Mouse (Mus musculus): ENCODE measurements around the gene Ptges. TPM values are rescaled to one million over a fixed set of nuclear protein-coding genes. Genes with fewer than 3 reads are reported as not detected.
A peak's percentile ranks its signal among the peaks of the same experiment; 100 is the strongest.
"Not testable (repeated sequence)": the region's sequence is repeated elsewhere in the genome, so short reads cannot be mapped to it uniquely, and the experiment has no call there.

The Ptges gene
- polyA plus RNA-seq, 1 experiment from 2014 or later = 0.33 TPM

DNA sequence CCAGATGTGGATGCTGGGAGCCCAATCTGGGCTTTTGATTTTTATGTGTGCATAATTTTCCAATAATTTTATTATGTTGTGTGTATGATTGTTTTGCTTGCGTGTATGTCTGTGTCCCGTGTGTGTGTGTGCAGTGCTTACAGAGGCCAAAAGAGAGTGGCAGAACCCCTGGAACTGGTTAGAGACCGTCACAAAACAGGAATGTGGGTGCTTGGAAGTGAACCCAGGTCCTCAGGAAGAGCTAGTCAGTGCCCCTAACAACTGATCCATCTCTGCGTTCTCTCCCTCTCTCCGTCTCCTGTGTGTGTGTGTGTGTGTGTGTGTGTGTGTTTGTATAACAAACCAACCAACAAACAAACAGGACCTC lies 22.8 kb upstream of the Ptges start:
- 29% methylated on average over 5 of the region's 5 CpGs for WGBS (ENCODE audit: insufficient replicate concordance)
- Histone ChIP-seq H3K4me1 (replicated peaks) (peaks cover 39% of the 10 kb centered on the region), H3K27ac (replicated peaks) (peak overlapping the region; percentile 91), H3K27me3 (peaks cover 2% of the 10 kb centered on the region; the same call in 1 of the 2 replicates), H3K9ac (peak overlapping the region; percentile 89), H3K36me3 (replicated peaks) (peaks cover 26% of the 10 kb centered on the region), H3K4me2 (peak overlapping the region; percentile 87), H3K9me3 (replicated peaks) (no peaks in the 10 kb centered on the region), H3K4me3 (replicated peaks) (peak overlapping the region; percentile 89)
- no peak for ATAC-seq (ENCODE audit: insufficient read depth)

DNA sequence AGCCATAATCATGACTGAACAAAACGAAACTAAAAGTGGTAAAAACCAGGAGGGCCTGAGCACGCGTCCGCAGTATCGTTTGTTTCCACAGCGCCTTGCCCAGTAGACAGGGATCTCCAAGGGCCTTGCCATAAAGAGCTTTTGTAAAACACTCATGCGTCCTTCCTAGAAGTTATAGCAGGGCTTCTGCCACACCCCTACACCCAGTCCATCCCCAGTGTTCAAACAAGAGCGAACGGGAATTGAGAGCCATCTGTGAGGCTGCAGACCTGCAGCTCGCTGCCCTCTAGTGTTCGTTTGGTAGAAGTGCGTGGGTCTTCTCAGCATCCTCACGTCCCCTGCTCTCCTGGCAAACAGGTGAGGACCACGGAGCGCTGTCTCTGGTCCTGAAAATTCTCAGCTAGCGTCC lies 12.9 kb upstream of the Ptges start:
- ATAC-seq (ENCODE audit: insufficient read depth) = peak; percentile 64; the same call in 1 of the 2 replicates
- H3K9ac ChIP-seq = no peak overlapping the region
- no peaks in the 10 kb centered on the region for H3K9me3 ChIP-seq (replicated peaks)
- H3K27me3 ChIP-seq = peaks cover 5% of the 10 kb centered on the region; the same call in 1 of the 2 replicates
- peak overlapping the region; percentile 61 for H3K4me3 ChIP-seq (replicated peaks)
- peaks cover 16% of the 10 kb centered on the region for H3K4me1 ChIP-seq (replicated peaks)
- 12% methylated on average over 16 of the region's 16 CpGs for WGBS (ENCODE audit: insufficient replicate concordance)
- no peak overlapping the region for H3K27ac ChIP-seq (replicated peaks)
- no peaks in the 10 kb centered on the region for H3K36me3 ChIP-seq (replicated peaks)
- H3K4me2 ChIP-seq = peak overlapping the region; percentile 64

DNA sequence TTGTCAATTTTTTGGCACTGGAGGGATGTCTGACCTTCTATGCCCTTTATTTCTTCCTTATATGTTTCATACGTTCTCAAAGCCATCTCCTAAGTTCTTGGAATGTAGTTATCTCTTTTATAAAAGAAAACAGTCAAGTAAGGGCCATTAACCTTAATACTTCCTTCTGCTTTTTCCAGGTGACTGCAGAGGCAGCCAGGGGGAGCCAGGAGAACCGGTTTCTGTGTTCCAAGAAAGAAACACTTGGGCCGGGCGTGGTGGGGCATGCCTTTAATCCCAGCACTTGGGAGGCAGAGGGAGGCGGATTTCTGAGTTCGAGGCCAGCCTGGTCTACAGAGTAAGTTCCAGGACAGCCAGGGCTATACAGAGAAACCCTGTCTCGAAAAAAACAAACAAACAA lies 12.5 kb upstream of the Ptges start:
- peak overlapping the region; percentile 64 for H3K4me2 ChIP-seq
- WGBS (ENCODE audit: insufficient replicate concordance) = 26% methylated on average over 7 of the region's 7 CpGs

DNA sequence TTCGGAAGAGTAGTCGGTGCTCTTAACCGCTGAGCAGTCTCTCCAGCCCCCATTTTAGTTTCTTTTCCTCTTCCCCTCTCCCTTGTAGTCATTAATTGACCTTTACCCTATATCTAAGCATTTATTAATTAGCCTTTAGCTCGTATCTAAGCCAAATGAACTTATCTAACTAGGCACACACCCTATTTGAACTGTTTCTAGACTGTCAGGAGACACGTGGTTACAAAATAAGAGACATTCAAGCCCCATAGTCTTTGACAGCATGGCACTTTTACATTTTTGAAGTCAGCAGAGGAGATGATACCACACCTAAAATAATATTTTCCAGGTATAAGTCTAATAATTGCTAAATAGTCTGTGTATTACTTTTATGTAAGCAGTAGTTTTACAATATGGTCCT lies 11.9 kb upstream of the Ptges start:
- no peak for ATAC-seq (ENCODE audit: insufficient read depth)
- H3K4me2 ChIP-seq = no peak overlapping the region
- H3K9me3 ChIP-seq (replicated peaks) = no peaks in the 10 kb centered on the region
- 59% methylated on average over 5 of the region's 5 CpGs for WGBS (ENCODE audit: insufficient replicate concordance)
- no peaks in the 10 kb centered on the region for H3K36me3 ChIP-seq (replicated peaks)
- H3K27ac ChIP-seq (replicated peaks) = no peak overlapping the region
- H3K9ac ChIP-seq = no peak overlapping the region
- H3K27me3 ChIP-seq = no peaks in the 10 kb centered on the region
- H3K4me1 ChIP-seq (replicated peaks) = peaks cover 16% of the 10 kb centered on the region
- H3K4me3 ChIP-seq (replicated peaks) = no peak overlapping the region

More for the DNA sequence above, 12.5 kb upstream of the Ptges start:
- H3K9ac ChIP-seq; H3K27ac ChIP-seq (replicated peaks); H3K27me3 ChIP-seq; ATAC-seq (ENCODE audit: insufficient read depth); H3K9me3 ChIP-seq (replicated peaks); H3K36me3 ChIP-seq (replicated peaks): not testable (repeated sequence)
- Histone ChIP-seq H3K4me1 (replicated peaks) (peaks cover 16% of the 10 kb centered on the region), H3K4me3 (replicated peaks) (peak overlapping the region; percentile 61)

DNA sequence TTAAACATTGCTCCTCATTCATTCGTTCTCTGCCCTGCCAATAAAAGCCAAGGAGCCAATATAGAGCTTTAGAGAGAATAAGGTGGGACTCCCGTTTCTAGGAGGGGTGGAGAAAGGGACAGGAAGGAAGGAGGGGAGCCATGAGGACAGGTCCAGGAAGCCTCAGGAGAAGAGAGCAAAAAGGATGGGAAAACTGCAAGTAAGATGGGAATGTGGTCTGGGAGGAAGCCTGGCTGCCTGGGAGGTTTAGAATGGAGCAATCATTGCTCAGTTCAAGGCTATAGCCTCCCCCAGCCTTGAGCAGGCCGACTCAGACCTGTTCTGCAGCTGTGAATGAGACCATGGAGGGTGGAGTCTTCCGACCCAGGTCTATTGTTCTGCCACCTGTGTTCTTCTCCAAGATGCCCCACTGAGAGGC lies 8.9 kb upstream of the Ptges start:
- Histone ChIP-seq H3K27ac (replicated peaks) (no peak overlapping the region), H3K27me3 (0 out of 2 replicates have a peak, but pooled peaks cover 4% of the 10 kb centered on the region), H3K4me1 (replicated peaks) (peaks cover 16% of the 10 kb centered on the region), H3K4me2 (no peak overlapping the region), H3K4me3 (replicated peaks) (no peak overlapping the region), H3K36me3 (replicated peaks) (no peaks in the 10 kb centered on the region), H3K9me3 (replicated peaks) (no peaks in the 10 kb centered on the region), H3K9ac (no peak overlapping the region)
- WGBS (ENCODE audit: insufficient replicate concordance) = 35% methylated on average over 4 of the region's 4 CpGs
- no peak for ATAC-seq (ENCODE audit: insufficient read depth)

DNA sequence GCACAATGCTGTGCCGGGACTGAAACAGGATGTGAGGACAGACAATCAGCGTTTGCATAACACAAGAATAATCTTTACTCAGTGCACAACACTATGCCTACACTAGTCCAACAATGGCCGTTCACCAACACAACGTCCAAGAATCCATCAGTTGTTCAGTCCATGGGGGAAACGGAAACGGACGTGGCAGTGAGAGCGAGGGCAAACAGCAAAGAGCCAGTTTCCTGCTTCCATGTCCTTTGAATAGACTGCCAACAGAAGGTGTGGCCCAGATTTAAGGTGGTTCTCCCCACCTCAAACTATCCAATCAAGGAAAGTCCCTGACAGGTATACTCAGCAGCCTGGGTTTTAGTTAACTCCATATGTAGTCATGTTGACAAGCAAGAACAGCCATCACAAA lies 8.1 kb upstream of the Ptges start:
- H3K27ac ChIP-seq (replicated peaks) = no peak overlapping the region
- no peak overlapping the region for H3K4me3 ChIP-seq (replicated peaks)
- no peak overlapping the region for H3K9ac ChIP-seq
- H3K27me3 ChIP-seq = 0 out of 2 replicates have a peak, but pooled peaks cover 4% of the 10 kb centered on the region
- no peak for ATAC-seq (ENCODE audit: insufficient read depth)
- H3K4me2 ChIP-seq = no peak overlapping the region
- H3K36me3 ChIP-seq (replicated peaks) = no peaks in the 10 kb centered on the region
- no peaks in the 10 kb centered on the region for H3K9me3 ChIP-seq (replicated peaks)
- WGBS (ENCODE audit: insufficient replicate concordance) = 65% methylated on average over 8 of the region's 8 CpGs
- peaks cover 12% of the 10 kb centered on the region for H3K4me1 ChIP-seq (replicated peaks)

DNA sequence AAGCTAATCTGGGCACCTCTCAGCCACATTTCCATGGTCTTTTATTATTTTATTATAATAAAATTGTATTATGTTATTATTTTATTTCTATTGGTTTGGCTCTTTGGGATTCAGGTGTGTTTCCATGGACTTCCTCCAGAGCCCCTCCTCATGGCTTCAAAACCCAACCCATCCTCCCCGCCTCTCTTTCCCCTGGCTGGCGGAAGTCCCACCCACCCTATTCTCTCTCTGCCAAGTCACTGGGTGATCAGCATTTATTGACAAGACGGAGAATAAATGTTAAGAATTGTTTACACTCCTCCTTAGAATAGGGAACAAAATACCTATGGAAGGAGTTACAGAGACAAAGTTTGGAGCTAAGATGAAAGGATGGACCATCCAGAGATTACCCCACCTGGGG lies 7.1 kb upstream of the Ptges start:
- ATAC-seq (ENCODE audit: insufficient read depth) = no peak
- Histone ChIP-seq H3K27ac (replicated peaks) (no peak overlapping the region), H3K4me3 (replicated peaks) (no peak overlapping the region), H3K9ac (no peak overlapping the region), H3K27me3 (0 out of 2 replicates have a peak, but pooled peaks cover 4% of the 10 kb centered on the region), H3K9me3 (replicated peaks) (no peaks in the 10 kb centered on the region), H3K4me1 (replicated peaks) (peaks cover 4% of the 10 kb centered on the region; the same call in 1 of the 2 replicates), H3K36me3 (replicated peaks) (no peaks in the 10 kb centered on the region), H3K4me2 (no peak overlapping the region)
- 67% methylated on average over 3 of the region's 3 CpGs for WGBS (ENCODE audit: insufficient replicate concordance)

DNA sequence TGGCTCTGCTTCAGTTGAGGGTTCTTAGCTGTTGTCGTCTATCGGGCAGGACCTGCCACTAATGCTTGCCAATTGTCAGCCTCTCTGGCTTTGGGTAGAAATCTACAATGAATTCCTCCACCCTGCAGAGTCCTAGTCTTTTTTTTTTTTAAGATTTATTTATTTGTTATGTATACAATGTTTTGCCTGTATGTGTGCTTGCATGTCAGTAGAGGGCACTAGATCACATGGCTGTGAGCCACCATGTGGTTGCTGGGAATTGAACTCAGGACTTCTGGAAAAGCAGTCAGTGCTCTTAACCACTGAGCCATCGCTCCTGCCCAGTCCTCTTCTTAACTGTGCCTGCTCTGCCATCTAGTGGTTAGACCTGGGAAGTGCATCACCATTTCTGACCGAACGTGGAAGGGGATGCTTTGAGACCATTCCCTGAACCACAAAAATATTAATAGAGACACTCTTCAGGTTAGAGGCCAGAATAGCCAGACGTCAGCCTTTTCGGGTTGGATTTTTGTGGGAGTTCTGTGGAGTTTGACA lies 4.3 kb upstream of the Ptges start:
- 13% methylated on average over 7 of the region's 7 CpGs for WGBS (ENCODE audit: insufficient replicate concordance)
- Histone ChIP-seq H3K27me3 (0 out of 2 replicates have a peak, but pooled peaks cover 4% of the 10 kb centered on the region), H3K27ac (replicated peaks) (no peak overlapping the region), H3K36me3 (replicated peaks) (no peaks in the 10 kb centered on the region), H3K4me2 (no peak overlapping the region), H3K4me3 (replicated peaks) (no peak overlapping the region), H3K4me1 (replicated peaks) (peaks cover 11% of the 10 kb centered on the region), H3K9me3 (replicated peaks) (no peaks in the 10 kb centered on the region), H3K9ac (no peak overlapping the region)
- no peak for ATAC-seq (ENCODE audit: insufficient read depth)

DNA sequence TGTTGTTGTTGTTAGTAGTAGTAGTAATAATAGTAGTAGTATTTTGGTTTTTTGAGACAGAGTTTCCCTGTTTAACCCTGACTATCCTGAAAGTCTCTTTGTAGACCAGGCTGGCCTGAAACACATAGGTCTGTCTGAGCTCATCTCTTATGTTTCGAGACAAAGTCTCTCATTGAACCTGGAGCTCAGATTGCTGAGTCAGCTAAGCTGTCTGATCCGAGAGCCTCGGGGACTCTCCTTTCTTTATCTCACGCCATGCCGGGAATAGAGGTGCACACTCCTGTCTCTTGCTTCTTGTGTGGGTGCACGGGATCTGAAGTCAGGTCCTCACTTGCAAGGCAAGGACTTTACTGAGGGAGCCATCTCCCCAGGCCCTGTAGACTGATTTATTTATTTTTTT lies 3.4 kb upstream of the Ptges start:
- H3K9ac ChIP-seq = no peak overlapping the region
- WGBS (ENCODE audit: insufficient replicate concordance) = 63% methylated on average over 6 of the region's 6 CpGs
- no peak for ATAC-seq (ENCODE audit: insufficient read depth)

DNA sequence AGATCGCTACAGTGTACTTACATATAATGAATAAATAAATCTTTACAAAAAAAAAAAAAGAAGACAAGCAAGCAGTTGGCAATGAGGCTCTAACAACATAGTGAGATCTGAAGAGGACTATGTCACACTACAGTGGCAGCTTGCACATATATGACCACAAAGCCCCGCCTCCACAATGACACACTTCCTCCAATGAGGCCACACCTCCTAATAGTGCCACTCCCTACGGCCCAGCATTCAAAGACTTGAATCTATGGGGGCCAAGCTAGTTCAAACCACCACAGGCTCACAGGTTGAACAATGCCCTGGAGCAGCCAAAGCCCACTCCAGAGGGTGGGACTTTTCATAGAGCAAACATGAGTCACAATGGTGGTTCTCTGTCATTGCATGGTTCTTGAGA lies 2.3 kb upstream of the Ptges start:
- 61% methylated on average over 3 of the region's 3 CpGs for WGBS (ENCODE audit: insufficient replicate concordance)
- no peak for ATAC-seq (ENCODE audit: insufficient read depth)

More for the DNA sequence above, 3.4 kb upstream of the Ptges start:
- H3K27me3 ChIP-seq = 0 out of 2 replicates have a peak, but pooled peaks cover 4% of the 10 kb centered on the region
- no peaks in the 10 kb centered on the region for H3K36me3 ChIP-seq (replicated peaks)
- no peaks in the 10 kb centered on the region for H3K9me3 ChIP-seq (replicated peaks)
- peaks cover 19% of the 10 kb centered on the region for H3K4me1 ChIP-seq (replicated peaks)
- H3K4me3 ChIP-seq (replicated peaks) = no peak overlapping the region
- no peak overlapping the region for H3K4me2 ChIP-seq
- no peak overlapping the region for H3K27ac ChIP-seq (replicated peaks)

DNA sequence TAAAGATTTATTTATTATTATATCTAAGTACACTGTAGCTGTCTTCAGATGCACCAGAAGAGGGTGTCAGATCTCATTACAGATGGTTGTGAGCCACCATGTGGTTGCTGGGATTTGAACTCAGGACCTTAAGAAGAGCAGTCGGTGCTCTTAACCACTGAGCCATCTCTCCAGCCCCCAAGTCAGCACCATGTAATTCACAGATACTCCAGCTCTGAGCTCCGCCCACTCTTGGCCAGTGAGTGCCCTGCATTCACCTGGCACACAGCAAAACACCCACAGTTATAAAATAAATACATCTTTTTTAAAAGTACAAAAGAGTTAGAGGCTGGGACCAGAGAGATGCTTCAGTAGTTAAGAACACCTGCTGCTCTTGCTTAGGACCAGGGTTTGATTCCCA lies 1.2 kb upstream of the Ptges start:
- H3K27me3 ChIP-seq; H3K36me3 ChIP-seq (replicated peaks); H3K4me3 ChIP-seq (replicated peaks); H3K27ac ChIP-seq (replicated peaks); H3K9ac ChIP-seq; ATAC-seq (ENCODE audit: insufficient read depth); H3K9me3 ChIP-seq (replicated peaks); H3K4me2 ChIP-seq: not testable (repeated sequence)
- WGBS (ENCODE audit: insufficient replicate concordance) = 66% methylated on average over 2 of the region's 2 CpGs
- H3K4me1 ChIP-seq (replicated peaks) = peaks cover 30% of the 10 kb centered on the region

More for the DNA sequence above, 2.3 kb upstream of the Ptges start:
- H3K4me1 ChIP-seq (replicated peaks) = peaks cover 25% of the 10 kb centered on the region
- 0 out of 2 replicates have a peak, but pooled peaks cover 4% of the 10 kb centered on the region for H3K27me3 ChIP-seq
- H3K9me3 ChIP-seq (replicated peaks) = no peaks in the 10 kb centered on the region
- H3K9ac ChIP-seq = no peak overlapping the region
- no peaks in the 10 kb centered on the region for H3K36me3 ChIP-seq (replicated peaks)
- H3K4me3 ChIP-seq (replicated peaks) = no peak overlapping the region
- H3K4me2 ChIP-seq = no peak overlapping the region
- H3K27ac ChIP-seq (replicated peaks) = no peak overlapping the region

All from liver, embryonic 15.5 days (tissue).